Mouse (Mus musculus) heart, adult 2 months (tissue): Measurements from ENCODE around the gene Tmem8. TPM values are rescaled to one million over a fixed set of nuclear protein-coding genes. Genes with fewer than 3 reads are reported as not detected.

Experiments
- DNase-seq, 2 experiments: peaks; one replicate each; pipeline ENCODE4 v3.0.0; 2021
- H3K27ac ChIP-seq: fragments of 200-600 bp; 2 replicates; pipeline ENCODE4 v1.8.1; 2022
- H3K27me3 ChIP-seq: fragments of 200-500 bp; 2 replicates; pipeline ENCODE4 v1.6.1; 2012; ENCODE audit warnings: mild to moderate bottlenecking, low read length, inconsistent platforms, mixed read lengths; ENCODE audit not compliant: control insufficient read depth, insufficient read depth
- H3K36me3 ChIP-seq: fragments of 200-500 bp; 2 replicates; pipeline ENCODE4 v1.6.1; 2012; ENCODE audit warnings: low read length, inconsistent platforms; ENCODE audit not compliant: control insufficient read depth, insufficient read depth
- H3K4me1 ChIP-seq: fragments of 200-500 bp; 2 replicates; pipeline ENCODE4 v1.6.1; 2011; ENCODE audit warnings: low read length; ENCODE audit not compliant: control insufficient read depth, insufficient read depth
- H3K4me3 ChIP-seq: fragments of 200-600 bp; 2 replicates; pipeline ENCODE4 v1.8.1; 2022
- H3K79me2 ChIP-seq: fragments of 200-500 bp; replicated peaks from 2 replicates; pipeline ENCODE4 v1.6.1; 2012; ENCODE audit warnings: mild to moderate bottlenecking, inconsistent platforms, low read length, moderate library complexity, mixed read lengths; ENCODE audit not compliant: control insufficient read depth, insufficient read depth
- H3K9ac ChIP-seq: fragments of 200-500 bp; 2 replicates; pipeline ENCODE4 v1.6.1; 2012; ENCODE audit warnings: low read depth, mild to moderate bottlenecking, control low read depth, inconsistent platforms, low read length, mixed read lengths
- CTCF ChIP-seq: fragments of 200-600 bp; IDR thresholded peaks from 2 replicates; pipeline ENCODE4 v1.8.1; 2022; ENCODE audit warnings: antibody characterized with exemption, mild to moderate bottlenecking, moderate library complexity
- EP300 ChIP-seq: fragments of 200-500 bp; IDR thresholded peaks from 2 replicates; pipeline ENCODE4 v1.6.1; 2011; ENCODE audit warnings: low read depth, low read length, control low read depth; ENCODE audit not compliant: insufficient read depth
- POLR2A ChIP-seq: fragments of 200-500 bp; IDR thresholded peaks from 2 replicates; pipeline ENCODE4 v1.6.1; 2011; ENCODE audit warnings: mild to moderate bottlenecking, low read depth, low read length, control low read depth; ENCODE audit not compliant: insufficient read depth
- WGBS: fragments of 180-500 bp; shearing (Covaris S2); methylation state at CpG from one replicate; pipeline ENCODE4 v1.1.7; 2018; 5-methylcytosine and 5-hydroxymethylcytosine counted together
- intact Hi-C: fragments of 180-260 bp; cut with DNase I; formaldehyde crosslinking; loops from one replicate; pipeline ENCODE4 v1.15.1; 2025
- polyA plus RNA-seq: library from polyadenylated mRNA; depleted of rRNA; stranded (reverse); fragments of >200 nt; gene quantifications from 2 replicates; pipeline ENCODE4 v1.2.3, GENCODE M21; 2012
- total RNA-seq, 2 experiments: library from RNA; stranded (reverse); gene quantifications; 2 replicates each; pipeline ENCODE4 v1.2.3; 2021

Tmem8 gene
- total and polyA plus RNA-seq, 3 experiments = 3.8 to 11.6 (median 5.3) TPM

- no peak for DNase-seq
- H3K27me3 ChIP-seq = no peaks in the 10 kb centered on the region
- H3K79me2 ChIP-seq = no peaks in the 10 kb centered on the region
- TF ChIP-seq POLR2A (no peak), EP300 (no peak), CTCF (no peak)
- no peaks in the 10 kb centered on the region for H3K4me1 ChIP-seq
- H3K4me3 ChIP-seq = no peak overlapping the region
- intact Hi-C loops = no loop called here
- no peaks in the 10 kb centered on the region for H3K36me3 ChIP-seq
- no peak overlapping the region for H3K27ac ChIP-seq
- 36% methylated on average over 4 of the region's 4 CpGs for WGBS
- no peak overlapping the region for H3K9ac ChIP-seq
Measured at GRCm38 (mm10) chr17:26105619-26106018, 7.5 kb upstream of the Tmem8 start.

DNA sequence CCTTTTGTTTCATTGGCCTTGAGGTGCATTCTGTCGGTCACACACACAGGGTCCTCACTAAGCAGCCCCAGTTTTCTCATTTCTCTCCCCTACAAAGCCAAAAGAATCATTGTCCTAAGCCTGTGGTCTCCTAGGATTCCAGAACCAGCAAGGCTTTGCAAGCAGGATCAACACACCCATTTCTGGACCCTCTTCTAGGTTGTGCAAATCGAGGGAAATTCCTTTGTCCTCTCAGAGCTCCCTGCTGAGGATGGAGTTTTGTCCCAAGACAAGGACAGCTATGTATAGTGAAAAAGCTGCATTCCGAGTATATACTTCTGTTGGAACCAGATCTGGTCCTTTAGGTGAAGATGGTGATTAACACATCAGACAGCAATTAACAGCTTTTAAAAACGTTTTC, 2.9 kb upstream of the Tmem8 start:
- Histone ChIP-seq H3K27ac (no peak overlapping the region), H3K4me1 (no peaks in the 10 kb centered on the region), H3K36me3 (no peaks in the 10 kb centered on the region), H3K9ac (no peak overlapping the region), H3K27me3 (peaks cover 4% of the 10 kb centered on the region; the same call in 1 of the 2 replicates), H3K79me2 (no peaks in the 10 kb centered on the region), H3K4me3 (no peak overlapping the region)
- 38% methylated on average over 4 of the region's 4 CpGs for whole genome bisulfite sequencing
- no peak for DNase-seq
- TF ChIP-seq CTCF = no peak
- TF ChIP-seq POLR2A = no peak
- no peak for TF ChIP-seq EP300
- intact Hi-C loops = no loop called here

- no peak for TF ChIP-seq CTCF
- no peak for TF ChIP-seq EP300
- no peak for TF ChIP-seq POLR2A
- WGBS = 21% methylated on average over 4 of the region's 4 CpGs
- H3K4me1 ChIP-seq = no peaks in the 10 kb centered on the region
- H3K27ac ChIP-seq = no peak overlapping the region
- no peaks in the 10 kb centered on the region for H3K79me2 ChIP-seq
- no peak overlapping the region for H3K9ac ChIP-seq
- H3K36me3 ChIP-seq = no peaks in the 10 kb centered on the region
- intact Hi-C loops = no loop called here
- no peak overlapping the region for H3K4me3 ChIP-seq
- H3K27me3 ChIP-seq = peaks cover 4% of the 10 kb centered on the region; the same call in 1 of the 2 replicates
- DNase-seq = no peak
Measured at GRCm38 (mm10) chr17:26111024-26111423, 2.1 kb upstream of the Tmem8 start.

DNA sequence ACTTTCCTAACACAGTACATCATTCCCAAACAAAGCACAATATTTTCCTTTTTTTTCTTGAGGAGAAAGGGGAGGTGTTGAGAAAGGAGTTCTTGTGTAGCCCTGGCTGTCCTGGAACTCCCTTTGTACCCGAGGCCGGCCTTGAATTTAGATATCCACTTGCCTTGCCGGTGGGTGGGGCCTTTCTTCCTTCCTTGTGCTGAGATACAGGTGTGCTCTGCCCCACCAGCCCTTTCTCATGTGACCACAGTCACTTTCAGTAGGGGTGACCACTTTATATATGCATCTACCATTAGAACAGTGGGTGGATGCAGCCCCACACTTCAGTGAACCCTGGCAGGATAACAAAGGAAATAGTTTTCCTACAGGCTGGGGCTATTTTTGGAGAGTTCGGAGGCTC, 1.4 kb upstream of the Tmem8 start:
- Histone ChIP-seq H3K36me3 (no peaks in the 10 kb centered on the region), H3K4me3 (no peak overlapping the region), H3K27ac (no peak overlapping the region), H3K9ac (no peak overlapping the region), H3K27me3 (peaks cover 4% of the 10 kb centered on the region; the same call in 1 of the 2 replicates), H3K4me1 (no peaks in the 10 kb centered on the region), H3K79me2 (no peaks in the 10 kb centered on the region)
- DNase-seq = no peak
- TF ChIP-seq POLR2A (no peak), EP300 (no peak), CTCF (no peak)
- WGBS = 26% methylated on average over 4 of the region's 4 CpGs
- intact Hi-C loops = no loop called here

GRCm38 (mm10) chr17:26112751-26113150, 348 bp upstream of the Tmem8 start:
- no peak for DNase-seq
- H3K36me3 ChIP-seq = no peaks in the 10 kb centered on the region
- H3K4me1 ChIP-seq = no peaks in the 10 kb centered on the region
- H3K4me3 ChIP-seq = peak overlapping the region; percentile 65
- intact Hi-C loops = no loop called here
- no peaks in the 10 kb centered on the region for H3K79me2 ChIP-seq
- no peak for TF ChIP-seq CTCF
- TF ChIP-seq EP300 = no peak
- TF ChIP-seq POLR2A = no peak
- WGBS = 26% methylated on average over 14 of the region's 14 CpGs
- peak overlapping the region; percentile 74 for H3K9ac ChIP-seq
- H3K27me3 ChIP-seq = peaks cover 4% of the 10 kb centered on the region; the same call in 1 of the 2 replicates
- no peak overlapping the region for H3K27ac ChIP-seq

- Histone ChIP-seq H3K4me3 (peak overlapping the region; percentile 65), H3K27me3 (peaks cover 4% of the 10 kb centered on the region; the same call in 1 of the 2 replicates), H3K36me3 (no peaks in the 10 kb centered on the region), H3K9ac (no peak overlapping the region), H3K79me2 (no peaks in the 10 kb centered on the region), H3K4me1 (no peaks in the 10 kb centered on the region), H3K27ac (no peak overlapping the region)
- intact Hi-C loops = no loop called here
- no peak for DNase-seq
- 16% methylated on average over 8 of the region's 8 CpGs for WGBS
- TF ChIP-seq POLR2A (no peak), CTCF (no peak), EP300 (no peak)
Measured at GRCm38 (mm10) chr17:26114061-26114460, 962 bp downstream of the Tmem8 start.
